Mouse (Mus musculus): ENCODE results near the gene Med6.
"Not testable (repeated sequence)": the region's sequence is repeated elsewhere in the genome, so short reads cannot be mapped to it uniquely, and the experiment has no call there.

Med6 gene

GRCm38 (mm10) chr12:81547163-81547562 lies 47.6 kb downstream of the Med6 start:
- DNase-seq: no peak

GRCm38 (mm10) chr12:81533029-81533419 lies 61.8 kb downstream of the Med6 start:
- no peak for DNase-seq

DNA sequence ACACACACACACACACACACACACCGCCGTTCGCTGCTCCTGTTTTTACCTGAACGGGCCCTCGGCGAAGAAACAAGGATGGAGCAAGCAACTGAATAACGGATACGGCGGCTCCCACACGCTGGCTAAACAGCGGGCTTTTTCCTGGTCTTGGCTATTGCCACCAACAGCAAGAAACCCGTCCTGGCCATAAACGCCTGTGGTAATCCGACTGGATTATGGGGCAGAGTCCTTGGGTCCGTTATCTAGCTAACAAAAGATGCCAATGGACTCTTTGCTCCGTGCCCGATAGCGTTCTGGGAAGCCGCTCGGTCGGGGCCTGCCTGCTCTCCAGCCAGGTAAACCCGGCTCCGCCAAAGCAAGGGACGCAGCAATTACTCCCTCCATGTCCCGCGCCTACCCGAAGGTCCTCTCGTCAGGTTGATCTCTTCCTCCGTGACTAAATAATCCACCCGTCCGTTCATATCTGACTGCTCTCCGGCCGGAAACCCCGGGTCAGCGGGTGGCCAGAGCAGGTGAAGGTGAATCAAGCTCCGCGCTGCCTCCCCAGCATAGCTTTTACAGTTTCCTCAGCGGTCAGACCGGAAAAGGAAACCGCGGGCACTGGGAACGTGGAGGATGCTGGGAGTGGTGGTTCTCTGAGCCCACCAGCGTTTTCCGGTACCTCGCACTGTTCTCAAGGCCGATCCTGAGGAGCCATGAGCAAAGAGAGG lies 62.3 kb downstream of the Med6 start, which contains the start of the genes Gm20498 and Synj2bp:
Gene Gm20498 (minus strand): TSS at position 590 of the 713 bp plus-strand sequence.
Gene Synj2bp (minus strand): TSS at position 596 of the 713 bp plus-strand sequence.
- peak; percentile 86 to 89 for DNase-seq

- DNase-seq: not testable (repeated sequence)
Observed at GRCm38 (mm10) chr12:81530587-81530986, 64.2 kb downstream of the Med6 start.
